Mouse (Mus musculus) ovary, postnatal 14 days (tissue): Measurements from ENCODE around the gene Perm1.

Experiments
- DNase-seq: peaks from one replicate; pipeline ENCODE4 v3.0.0; 2022; ENCODE audit warnings: low spot score

Gene Perm1

DNA sequence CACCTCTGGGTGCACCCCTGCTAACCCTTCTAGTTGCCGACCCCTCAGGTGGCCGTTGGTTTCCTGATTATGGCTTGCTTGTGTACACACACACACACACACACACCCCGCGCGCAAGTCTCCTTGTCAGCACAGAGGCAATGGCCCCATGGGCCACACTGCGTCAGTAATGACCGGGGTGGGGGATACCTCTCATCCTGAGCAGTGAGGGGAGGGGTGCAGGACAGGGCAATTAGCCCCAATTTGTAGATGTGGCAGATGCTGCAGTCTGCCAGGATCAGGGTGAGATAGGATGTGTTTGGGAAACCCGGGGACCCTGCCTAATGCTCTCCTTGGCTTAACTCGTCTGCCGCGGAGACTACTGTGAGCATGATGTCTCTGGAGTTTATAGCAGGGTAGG is 33.9 kb downstream of the Perm1 start:
- DNase-seq: no peak

DNA sequence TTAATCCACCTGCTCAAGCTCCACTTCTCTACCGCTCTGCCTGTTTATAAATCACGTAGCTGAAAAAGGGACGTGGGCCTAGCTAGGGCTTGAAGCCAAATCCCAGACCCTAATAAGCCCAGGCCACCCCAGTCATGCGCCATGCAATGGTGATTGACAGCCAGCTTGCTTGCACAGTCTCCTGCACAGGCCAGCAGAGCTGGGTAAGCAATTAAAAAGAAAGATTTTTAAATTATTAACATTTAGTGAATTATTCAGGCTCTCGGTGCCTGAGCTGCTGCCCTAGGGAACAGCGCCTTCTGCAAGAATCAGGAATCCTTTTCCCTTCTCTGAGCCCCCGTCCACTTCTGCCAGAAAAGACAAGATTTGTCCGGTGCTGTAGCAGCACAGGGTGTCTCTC is 35.4 kb downstream of the Perm1 start:
- DNase-seq: no peak

DNA sequence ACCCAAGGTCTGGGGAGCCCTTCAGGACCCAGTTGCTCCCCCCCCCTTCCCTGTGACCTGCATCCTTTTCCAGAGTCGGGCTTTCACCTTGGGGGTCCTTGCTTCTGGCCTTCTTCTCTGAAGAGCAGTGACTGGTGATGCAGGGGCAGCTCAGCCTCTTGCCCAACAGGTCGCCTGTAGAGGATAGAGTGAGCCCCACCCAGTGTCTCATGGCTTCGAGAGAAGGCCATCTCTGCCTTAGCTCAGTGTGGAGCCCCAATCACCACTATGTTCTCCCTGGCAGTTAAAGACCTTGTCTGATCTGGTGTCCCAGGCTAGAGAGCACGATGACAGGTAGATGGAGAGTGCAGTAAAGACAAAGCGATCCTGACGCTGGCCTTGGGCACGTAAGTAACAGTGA is 36.5 kb downstream of the Perm1 start:
- no peak for DNase-seq

DNA sequence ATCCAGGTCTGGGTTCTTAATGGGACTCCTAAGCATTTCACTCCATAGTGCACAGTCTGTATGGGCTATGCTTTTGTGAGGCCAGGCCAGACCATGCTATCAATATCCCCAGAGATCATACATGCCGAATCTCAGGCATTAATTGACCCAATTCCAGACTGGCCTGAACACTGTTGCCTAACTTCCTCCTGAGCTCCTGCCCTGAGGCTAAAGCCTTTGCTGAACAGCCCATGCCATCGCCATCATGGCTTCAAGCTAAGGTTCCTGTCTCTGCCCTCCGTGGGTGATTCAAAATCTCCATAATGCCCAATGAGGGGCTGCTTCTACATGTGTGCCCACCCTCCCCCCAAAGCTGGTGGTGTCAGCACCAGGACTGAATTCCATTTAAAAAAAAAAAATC is 37.0 kb downstream of the Perm1 start:
- no peak for DNase-seq

DNA sequence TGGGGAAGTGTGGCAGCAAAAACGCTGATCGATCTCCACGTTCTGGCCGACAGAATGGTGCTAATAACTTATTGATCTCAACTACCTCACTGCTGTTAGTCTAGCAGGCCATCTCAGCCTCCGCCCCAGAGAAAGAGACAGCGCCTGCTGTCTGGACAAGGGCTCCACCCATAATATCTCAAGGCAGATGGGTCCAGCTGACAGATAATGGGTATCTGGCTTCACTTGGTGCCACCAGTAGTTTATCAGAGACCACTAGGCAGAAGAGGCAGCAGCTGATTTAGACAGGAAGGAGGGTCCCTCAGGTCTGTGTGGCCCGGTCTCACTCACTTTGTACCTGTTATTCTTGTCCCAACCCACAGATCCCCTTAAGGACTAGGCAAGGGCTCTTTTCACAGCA is 37.4 kb downstream of the Perm1 start:
- no peak for DNase-seq

DNA sequence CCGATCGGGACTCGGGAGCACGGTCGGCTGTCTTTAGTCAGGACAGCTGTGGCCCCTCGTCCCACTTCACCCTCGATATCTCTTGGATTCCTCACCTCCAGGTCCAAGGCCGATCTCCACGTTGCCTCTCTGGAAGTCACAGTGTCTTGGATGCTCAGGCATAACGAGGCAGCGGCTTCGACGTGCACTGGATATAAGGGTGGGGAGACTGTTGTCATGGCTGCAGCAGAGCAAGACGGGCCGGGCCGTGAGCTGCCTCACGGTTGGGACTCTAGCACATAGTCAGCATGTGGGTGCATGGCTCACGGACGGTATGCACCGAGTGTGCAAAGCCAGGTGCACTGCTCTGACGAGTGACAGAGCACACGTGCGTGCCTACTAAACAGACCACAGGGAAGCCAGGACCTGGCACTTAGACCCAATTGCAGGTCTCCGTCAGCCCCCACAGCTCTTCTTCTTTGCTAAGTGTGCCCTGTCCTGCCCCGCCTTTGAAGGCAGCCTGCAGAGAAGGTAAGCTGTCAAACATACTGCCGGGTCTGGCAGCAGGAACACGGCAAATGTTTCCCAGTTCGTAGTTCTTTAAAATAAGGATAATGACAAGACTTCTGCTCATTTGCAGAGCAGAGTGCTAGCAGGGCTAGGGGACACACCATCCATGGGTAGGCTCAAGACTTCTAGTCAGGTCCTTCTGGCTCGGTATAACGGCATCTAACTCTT is 38.9 kb downstream of the Perm1 start:
- no peak for DNase-seq

DNA sequence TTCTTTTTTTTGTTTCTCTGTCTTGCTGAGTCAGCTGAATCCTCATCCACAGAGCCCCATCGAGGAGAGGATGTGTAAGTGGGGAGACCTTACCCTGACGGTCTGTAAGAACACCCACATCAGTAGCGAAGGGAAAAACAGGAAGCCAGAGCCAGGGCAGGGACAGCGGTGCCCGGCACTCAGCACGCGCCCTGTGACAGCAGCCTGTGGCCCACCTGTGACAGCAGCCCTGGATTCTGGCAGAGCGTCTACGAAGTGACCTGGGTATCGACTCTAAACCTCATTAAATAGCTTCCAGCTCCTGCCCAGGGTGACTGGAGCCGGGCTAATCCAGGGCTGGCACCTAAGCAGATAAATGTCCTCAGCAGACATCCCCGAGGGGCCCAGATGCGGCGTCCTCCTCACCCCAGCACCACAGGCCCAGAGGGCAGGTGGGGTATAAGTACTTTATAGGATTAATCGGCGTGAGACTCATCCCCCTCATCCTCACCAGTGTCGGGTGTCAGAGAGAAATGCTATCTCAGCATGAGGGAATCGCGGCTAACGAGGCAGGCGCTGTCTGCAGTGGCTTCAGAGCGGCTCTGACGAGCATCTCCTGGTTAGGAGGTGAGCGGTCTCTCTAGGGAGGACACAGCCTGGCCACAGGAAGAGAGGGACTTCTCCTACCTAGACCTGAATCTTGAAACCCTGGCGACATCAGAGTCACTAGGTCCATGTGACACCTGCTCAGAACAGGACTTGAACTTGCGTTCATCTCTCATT is 39.6 kb downstream of the Perm1 start, which contains the start of gene Samd11:
TSS of gene Samd11 (minus strand) at position 580 of the 762 bp plus-strand sequence.
- DNase-seq: no peak
